In the genomic region with DNA sequence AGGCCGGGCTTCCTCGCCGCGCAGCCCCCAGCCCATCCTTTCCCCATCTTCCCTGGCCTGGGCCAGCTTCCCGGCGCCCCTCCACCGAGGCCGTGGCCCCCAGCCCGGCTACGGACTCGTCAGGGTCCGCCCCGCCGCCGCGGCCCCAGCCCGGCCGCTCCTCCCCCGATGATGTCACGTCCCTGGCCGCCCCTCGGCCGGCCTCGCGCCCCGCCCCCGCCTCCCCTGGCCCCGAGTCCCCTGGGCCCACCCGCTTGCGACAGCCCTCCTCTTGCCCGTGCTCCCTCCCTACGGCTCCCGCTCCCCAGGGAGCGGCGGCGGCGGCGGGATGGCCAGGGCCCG, we compare ENCODE assay signal across 7 mouse cellular contexts. TPM values are rescaled to one million over a fixed set of nuclear protein-coding genes. Genes with fewer than 3 reads are reported as not detected.
A peak's percentile ranks its signal among the peaks of the same experiment; 100 is the strongest.
DNase-seq lines count a peak whose midpoint lies in the region; ATAC-seq lines count a peak whose summit lies in the region.

Ebf4 (plus strand) TSS at position 234 of the 342 bp plus-strand sequence.

- H3K4me2 ChIP-seq in heart, embryonic 12.5 days, result peak within 1 kb of the TSS; percentile 89

- no peaks in the 10 kb centered on the region for H3K36me3 ChIP-seq in heart, embryonic 12.5 days

- DNase-seq in urinary bladder, postnatal 14 days (ENCODE audit: low spot score), result peak; percentile 50
- no peak for DNase-seq in urinary bladder, adult 2 months (ENCODE audit: low spot score)
- peak; percentile 75 for DNase-seq in embryo, embryonic 10 days (ENCODE audit: low spot score)
- DNase-seq in kidney, postnatal 4 days, result peak; percentile 77 to 82
- DNase-seq in mesoderm, embryonic 11.5 days (ENCODE audit: low read depth, low spot score), result peak; percentile 69
- peak; percentile 67 for DNase-seq in testis, postnatal 14 days (ENCODE audit: low spot score)

- 0 out of 2 replicates have a peak within 1 kb of the TSS, but pooled peaks have one; percentile 49 for H3K27ac ChIP-seq in heart, embryonic 12.5 days (ENCODE audit: poor library complexity, severe bottlenecking)

- under 1% methylated on average over 30 of the region's 39 CpGs for WGBS in heart, embryonic 12.5 days

- H3K9ac ChIP-seq in heart, embryonic 12.5 days, result peak within 1 kb of the TSS; percentile 80

- ATAC-seq in heart, embryonic 12.5 days (ENCODE audit: insufficient number of reproducible peaks, low FRiP score), result peak; percentile 81

- no peaks in the 10 kb centered on the region for H3K9me3 ChIP-seq in heart, embryonic 12.5 days (replicated peaks)

- H3K4me3 ChIP-seq in heart, embryonic 12.5 days, result peak within 1 kb of the TSS; percentile 76

- peaks cover 66% of the 10 kb centered on the region for H3K27me3 ChIP-seq in heart, embryonic 12.5 days (replicated peaks)

- peaks cover 21% of the 10 kb centered on the region for H3K4me1 ChIP-seq in heart, embryonic 12.5 days (replicated peaks)

RNA-seq across cellular contexts. Expression of gene Ebf4, which starts in this region (rescaled TPM):
- polyA plus RNA-seq in urinary bladder, adult 2 months (2012; rRNA removed), result 5.2 and 5.5 TPM in 2 replicates
- 0.91 and 1.2 TPM in 2 replicates for polyA plus RNA-seq in heart, embryonic 12.5 days (2016; fragmentation: Nextera tagmentation; extraction: Ambion mirVana)
